Mouse (Mus musculus) 3T3-L1 (cell line): ENCODE measurements around the gene Ankrd2.
"Not testable (repeated sequence)": the region's sequence is repeated elsewhere in the genome, so short reads cannot be mapped to it uniquely, and the experiment has no call there.

Experiments
- DNase-seq: peaks from one replicate; pipeline ENCODE4 v3.0.0-alpha.2; 2015; ENCODE audit warnings: low read depth, low spot score

The Ankrd2 gene

DNA sequence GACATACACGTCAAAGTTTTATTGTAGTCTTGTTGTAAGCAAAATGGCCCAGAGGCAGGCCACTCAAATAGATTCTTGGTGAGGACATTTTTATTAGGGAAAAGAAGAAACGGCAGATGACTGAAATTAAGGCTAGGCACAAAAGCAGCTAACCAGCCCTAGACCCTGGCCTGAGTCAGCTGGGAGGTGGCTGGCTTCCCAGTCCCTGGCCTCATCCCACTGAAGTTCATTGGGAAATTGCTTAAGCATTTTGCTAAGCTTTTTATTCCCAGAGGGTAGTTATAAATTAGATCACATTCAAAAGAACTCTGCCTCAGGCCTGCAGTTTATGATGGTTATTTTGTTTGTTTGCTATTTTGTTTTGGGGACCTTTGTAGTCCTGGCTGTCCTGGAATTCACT lies 20.1 kb downstream of the Ankrd2 start:
- peak; percentile 77 for DNase-seq

DNA sequence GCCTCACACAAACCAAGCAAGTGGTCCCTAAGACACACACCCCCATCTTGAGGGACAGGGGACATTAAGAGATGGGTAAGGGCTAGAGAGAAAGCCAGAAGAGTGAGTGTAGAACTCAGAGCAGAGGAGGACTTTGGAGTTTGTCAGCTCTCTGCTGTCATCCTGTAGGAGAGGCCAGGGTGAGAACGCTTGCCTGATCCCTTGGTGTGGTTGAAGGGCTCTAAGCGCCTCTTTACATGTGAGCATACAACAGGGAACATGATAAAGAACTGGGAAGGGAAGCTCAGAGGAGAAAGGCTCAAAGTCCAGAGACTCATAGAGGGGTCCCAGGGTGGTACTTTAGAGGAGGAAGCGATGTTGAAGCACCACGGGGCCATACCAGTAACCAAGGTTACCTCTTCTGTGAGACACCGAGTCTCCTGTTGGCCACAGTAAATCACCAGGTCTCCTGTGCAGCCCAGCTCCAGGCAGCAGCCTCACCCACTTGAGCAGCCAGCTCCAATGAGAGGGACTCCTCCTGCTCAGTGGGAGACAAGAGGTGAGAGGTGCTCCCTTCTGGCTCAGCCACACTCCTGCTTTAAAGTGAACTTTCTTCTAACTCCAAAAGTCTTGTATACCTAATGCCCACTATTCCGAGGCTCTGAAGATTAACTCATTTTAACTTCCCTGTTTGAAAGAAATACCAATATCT lies 21.1 kb downstream of the Ankrd2 start:
- no peak for DNase-seq

DNA sequence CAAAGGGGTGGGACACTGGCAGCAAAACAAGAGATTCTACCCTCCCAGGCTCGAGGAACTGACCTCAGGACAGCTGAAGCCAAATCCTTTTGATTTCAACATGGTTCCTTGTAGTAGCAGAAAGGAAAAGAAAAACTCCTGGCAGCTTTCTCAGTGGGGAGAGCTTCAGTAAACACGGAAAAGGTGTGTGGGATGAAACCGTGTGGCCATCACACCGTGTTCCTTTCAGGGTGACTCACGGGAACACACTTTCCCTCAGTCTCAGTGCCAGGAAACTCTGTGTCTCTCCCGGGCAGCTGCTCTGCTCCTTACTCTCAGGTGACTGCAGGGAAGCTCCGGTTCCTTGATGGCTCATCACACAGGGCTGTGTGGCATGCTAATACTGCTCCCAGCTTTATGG lies 22.6 kb downstream of the Ankrd2 start:
- no peak for DNase-seq

DNA sequence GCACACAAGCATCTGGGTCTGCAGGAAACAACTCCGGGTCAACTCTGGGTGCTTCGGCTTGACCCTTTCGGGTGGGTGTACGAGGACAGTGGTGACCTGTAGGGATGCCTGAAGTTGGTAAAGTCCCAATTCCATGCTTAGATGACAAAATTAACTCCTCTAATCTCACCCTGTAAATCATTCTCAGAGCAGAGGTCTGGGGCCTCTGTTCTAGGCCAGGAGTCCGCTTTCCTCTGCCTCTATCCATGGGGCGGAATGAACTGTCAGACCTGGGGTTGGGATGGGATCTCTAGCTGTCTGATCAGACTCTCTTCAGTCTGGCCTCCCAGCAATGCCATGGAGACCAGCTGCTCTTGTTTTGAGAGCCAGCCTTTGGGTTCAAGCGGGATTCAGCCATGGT lies 25.6 kb downstream of the Ankrd2 start:
- DNase-seq = no peak

DNA sequence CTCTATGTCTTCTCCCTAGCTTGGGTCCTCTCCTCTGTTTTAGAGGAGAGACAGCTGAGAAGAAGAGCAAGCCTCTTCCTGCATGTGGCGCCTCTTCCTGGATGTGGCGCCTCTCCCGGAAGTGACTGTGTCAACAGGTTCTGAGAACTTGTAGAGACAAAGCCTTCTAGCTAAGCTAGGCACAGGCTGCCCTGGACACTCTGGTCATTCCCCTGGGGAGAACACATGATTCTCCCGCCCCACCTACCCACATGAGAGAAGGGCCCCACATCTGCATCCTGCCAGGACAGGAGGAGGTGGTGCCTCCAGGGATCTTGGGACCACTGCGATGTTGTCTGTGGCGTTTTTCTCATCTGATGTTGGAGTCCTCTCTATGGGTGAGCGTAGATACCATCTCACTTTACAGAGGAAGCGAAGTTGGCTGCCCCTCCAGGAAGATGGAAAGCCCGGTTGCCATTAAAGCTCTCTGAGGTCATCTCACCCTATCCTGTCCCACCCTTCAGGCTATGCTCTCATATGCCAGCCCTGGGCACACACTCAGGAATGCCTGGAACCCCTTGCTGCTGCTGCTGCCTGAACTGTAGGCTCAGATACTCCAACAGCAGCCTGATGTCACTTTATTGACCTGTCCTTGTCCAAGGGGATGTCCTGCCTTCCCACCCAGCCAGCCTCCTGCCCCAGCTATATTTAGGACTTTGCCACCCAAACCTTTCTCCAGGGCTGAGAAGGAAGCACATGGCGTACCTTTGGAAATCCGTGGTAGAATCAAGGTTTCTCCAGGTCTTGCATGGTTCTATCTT lies 32.8 kb downstream of the Ankrd2 start:
- DNase-seq = no peak

DNA sequence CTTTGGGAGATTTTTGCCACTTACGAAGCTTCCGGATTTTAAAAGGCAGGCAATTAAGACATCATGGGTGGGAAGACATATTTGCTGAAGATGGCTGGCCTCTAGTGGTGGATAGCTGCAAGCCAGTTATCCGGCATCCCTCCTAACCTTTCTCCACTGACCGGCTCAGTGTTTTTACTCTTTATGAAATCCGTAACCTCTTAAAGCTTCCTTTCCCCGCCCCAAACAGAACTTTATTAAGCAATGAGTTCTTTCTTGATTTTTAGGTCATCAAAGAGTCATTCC lies 33.4 kb downstream of the Ankrd2 start:
- DNase-seq = peak; percentile 63

DNA sequence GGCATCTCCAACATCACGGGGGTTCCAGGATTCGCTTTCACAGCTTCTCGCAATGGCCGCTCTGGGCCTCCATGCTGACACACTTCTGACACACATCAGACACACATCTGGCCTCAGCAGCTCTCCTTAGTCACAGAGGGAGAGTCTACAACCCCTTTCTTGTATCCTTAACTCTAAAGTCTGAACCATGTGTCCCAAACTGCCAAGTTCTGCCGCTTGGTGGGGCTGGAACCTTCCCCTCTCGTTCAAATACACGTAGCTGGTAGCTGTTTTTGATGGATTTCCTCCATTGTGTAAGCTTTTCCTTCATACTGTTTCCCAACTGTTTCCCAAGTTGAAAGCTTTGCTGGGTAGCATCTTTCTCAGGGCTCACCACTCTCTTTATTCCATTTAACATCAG lies 35.4 kb downstream of the Ankrd2 start:
- DNase-seq = peak; percentile 71

DNA sequence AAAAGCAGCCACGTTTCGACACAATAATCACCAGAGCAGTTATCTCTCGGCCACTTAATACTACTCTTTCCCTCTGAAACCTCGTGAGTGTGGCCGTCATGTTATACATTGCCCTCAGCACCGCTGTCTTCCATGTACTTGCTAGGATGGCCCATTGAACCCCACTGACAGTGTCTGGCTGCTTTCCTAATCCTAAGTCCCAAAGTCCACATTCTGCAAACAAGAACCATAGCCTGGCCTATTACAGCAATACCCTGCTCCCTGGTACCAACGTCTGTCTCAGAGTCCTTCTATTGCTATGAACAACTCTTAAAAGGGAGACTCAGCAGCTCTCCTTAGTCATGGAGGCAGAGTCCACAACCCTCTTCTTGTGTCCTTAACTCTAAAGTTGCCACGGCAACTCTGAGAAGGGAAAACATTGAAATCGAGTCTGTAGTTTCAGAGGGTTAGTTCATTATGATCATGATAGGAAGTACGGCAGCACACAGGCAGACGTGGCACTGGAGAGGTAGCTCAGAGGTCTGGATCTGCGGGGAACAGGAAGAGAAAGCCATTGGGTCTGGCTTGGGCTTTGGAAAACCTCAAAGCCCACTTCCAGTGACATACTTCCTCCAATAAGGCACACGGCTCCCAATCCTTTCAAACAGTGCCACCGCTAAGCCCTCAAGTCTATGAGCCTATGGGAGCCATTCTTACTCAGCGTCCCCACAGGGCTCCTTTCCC lies 36.2 kb downstream of the Ankrd2 start:
- no peak for DNase-seq

DNA sequence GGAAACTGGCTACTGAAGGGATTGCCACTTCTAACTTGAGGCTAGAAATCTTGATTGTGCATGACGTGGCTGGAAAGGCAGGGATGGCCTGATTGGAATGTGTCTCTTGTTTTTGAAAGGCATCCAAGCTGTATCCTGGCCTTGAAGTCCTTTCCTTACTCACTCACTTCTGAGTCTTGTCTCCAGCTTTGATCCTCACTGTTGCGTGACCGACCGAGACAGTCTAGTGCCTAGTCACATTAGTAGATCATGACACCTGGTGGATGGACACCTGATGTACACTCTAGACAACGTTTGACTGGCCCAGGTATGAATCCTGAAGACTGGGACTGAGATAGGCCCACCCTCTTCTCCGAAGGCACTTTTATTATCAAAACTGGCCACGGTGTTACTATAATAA lies 37.0 kb downstream of the Ankrd2 start:
- no peak for DNase-seq

DNA sequence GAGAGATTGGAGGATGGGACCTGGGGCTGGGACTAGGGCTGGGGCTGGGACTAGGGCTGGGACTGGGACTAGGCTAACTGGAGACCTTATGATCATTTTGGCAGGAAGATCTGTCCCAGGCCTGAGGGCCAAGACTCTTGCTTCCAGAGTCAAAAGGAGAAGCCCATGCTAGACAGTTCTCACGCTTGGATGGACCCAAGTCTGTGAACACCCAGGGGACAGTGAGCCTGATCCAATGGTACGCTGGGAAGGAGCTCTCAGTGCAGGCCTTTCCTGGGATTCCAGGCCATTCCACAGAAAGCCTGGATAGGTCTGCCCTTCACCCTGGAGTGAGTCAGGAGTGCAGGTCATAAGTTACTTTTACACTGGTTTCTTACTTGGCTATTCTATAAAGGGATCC lies 39.3 kb downstream of the Ankrd2 start:
- DNase-seq = no peak

DNA sequence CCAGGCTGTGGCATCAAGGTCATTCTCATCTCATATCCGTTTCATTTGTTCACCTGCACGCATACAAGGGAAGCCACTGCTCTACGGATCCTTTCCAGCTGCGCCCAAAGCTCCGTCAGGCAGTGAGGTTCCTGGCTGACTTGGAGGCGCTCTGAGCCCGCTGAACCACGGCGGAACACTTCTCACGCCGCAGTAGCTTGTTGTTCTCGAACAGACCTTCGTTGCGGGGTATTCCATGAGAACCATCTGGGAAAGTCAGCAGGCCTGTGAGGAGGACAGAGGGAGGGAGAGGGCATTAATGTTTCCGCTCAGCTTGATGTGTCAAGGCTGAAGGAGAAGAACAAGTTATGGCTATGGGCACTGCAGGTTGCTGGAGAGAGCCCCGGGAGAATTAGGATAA lies 40.2 kb downstream of the Ankrd2 start:
- no peak for DNase-seq

DNA sequence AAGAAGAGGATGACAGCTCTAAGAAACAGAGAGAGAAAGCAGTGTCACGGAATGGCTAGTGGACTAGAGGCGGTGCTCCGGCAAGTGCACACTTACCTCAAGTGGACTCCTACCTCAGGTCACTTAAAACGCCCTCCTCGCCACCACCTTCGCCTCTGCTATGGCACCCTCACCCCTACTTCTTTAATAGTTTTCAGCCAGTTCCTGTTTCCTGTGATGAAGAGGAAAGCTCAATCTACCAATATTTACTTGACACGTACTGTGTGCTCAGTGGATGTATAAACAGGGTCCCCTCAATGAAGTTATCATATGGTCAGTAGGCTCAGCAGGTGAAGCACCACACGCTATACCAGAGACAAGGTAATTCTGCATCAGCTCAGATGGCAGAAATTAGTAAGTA lies 42.8 kb downstream of the Ankrd2 start:
- no peak for DNase-seq

DNA sequence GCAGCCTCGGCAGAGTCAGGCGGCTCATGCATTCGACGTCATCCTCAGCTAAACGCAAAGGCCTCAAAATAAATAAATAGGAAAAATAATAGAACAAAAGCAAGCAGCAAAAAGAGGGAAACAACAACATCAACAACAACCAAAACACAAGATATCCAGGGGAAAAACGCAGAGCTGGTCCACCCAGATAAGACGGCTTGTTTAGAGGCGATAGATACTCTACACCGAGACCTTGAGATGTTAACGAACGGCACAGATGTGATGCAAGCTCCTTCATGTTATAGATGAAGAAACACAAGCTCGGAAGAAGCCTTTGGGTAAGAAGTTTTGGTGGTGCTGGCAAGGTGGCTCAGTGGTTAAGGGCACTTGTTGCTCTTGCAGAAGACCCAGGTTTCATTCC lies 43.2 kb downstream of the Ankrd2 start:
- no peak for DNase-seq

DNA sequence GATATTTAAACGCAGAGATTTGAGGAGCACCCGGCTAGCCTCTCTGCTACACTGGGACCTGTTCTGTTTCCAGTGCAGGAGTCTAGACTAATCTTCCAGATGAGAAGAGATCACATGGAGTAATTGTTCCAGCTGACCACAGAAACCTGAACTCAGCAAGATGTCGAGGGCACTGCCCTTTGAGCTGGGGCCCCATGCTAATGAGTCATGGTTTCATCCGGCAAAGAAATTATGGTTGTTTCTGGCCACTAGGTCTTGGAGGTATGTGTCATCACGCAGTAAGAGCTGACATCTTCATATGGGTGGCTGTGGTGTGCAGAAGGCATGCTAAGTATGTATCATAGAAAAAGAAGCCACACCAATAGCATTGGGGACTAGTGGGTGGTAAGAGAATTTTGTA lies 44.1 kb downstream of the Ankrd2 start:
- peak; percentile 97 for DNase-seq

DNA sequence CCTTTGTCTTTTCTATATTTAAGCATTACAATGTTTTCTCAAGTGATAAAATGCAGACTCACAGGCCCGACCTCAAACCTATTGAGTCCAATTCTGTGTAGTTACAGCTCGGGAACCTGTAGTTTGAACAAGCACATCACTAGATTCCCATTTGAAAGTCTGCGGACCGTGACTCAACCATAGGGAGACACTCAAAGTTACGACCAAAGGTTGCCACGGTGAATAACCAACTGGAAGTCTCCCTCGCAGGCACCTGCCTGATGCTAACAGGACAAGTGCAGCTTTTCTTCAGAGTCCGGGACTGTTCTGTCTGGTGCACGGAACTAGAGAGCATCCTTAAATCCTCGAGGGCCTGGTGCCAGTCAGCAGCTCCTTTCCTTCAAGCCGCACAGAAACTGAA lies 44.7 kb downstream of the Ankrd2 start:
- DNase-seq = no peak

DNA sequence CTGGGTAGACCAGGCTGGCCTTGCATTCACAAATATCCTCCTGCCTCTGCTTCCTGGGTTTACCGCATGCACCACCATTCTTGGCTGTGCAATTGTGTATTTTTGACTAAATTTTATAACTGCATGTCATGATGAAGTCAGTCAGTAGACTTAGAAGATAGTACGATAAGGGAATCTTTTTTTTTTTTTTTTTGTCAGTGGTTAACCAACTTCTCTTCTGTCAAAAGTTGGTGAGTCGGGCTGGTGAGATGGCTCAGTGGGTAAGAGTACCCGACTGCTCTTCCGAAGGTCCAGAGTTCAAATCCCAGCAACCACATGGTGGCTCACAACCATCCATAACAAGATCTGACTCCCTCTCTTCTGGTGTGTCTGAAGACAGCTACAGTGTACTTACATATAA lies 45.8 kb downstream of the Ankrd2 start:
- DNase-seq = not testable (repeated sequence)

DNA sequence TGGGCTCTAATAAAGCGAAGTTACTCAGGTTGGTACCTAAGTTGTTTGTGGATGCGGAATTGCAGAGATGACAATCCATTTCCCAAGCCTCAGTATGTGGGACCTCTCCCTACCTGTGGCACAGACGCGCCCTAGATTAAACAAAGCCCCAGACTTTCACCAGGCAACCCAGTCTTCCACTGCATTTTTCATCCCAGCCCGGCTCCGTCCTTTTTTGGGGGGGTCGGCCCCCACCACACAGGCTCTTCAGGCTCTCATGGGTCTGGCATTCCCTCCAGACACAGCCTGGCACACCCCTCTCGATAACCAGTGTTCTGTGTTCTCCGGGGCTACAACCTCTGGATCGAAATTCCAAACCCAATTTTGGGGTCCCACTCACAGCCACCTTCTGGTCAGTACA lies 49.9 kb downstream of the Ankrd2 start:
- DNase-seq = no peak

DNA sequence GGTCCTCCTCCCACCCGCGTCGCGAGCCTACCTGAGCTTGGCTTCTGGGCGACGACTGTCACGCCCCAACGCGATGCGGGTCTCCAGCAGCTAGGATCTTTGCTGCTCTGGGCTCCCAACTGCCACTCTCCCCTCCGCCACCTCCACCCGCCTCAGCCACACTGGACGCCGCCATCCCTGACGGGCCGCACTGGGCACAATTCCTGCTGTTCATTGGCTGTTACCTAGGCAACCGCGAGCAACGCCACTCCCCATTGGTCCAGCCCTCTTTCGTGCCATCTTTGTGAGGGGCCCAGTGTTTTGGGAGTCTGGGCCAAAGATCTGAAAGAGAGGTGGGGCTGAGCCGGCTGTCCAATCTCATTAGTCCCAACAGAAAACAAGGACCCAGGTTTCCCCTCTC lies 50.4 kb downstream of the Ankrd2 start, which contains the start of gene Morn4:
TSS of gene Morn4 (minus strand) at position 192 of the 400 bp plus-strand sequence.
- peak; percentile 97 for DNase-seq

DNA sequence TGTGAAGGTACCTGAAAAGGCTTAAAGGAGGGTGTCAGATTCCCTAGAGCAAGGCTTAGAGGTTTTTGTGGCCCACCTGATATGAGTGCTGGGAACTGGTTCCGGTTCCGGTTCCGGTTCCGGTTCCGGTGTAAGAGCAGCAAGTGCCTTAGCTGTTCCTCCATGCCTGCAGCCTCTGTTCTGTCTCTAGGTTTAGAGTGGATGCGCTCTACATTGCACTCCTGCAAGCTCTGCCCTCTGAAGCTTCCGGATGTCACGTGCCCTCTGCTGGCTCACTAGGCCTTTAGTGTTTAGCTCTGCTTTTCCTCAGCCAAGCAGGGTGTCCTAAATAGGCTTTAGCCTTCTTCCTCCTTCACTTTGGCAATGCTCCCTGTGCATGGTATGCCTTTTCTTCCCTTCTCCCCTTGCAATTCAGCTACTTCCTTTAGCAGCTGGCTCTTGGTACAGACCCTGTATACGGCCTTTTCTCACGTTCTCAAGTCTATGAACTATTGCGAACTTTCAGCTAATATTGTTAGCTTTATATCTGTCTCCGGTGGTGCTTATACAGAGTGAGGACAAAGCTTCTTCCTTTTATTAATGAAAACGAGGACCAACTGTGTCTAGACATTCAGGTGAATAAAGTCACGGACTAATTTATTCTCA lies 53.4 kb downstream of the Ankrd2 start:
- peak; percentile 66 for DNase-seq

DNA sequence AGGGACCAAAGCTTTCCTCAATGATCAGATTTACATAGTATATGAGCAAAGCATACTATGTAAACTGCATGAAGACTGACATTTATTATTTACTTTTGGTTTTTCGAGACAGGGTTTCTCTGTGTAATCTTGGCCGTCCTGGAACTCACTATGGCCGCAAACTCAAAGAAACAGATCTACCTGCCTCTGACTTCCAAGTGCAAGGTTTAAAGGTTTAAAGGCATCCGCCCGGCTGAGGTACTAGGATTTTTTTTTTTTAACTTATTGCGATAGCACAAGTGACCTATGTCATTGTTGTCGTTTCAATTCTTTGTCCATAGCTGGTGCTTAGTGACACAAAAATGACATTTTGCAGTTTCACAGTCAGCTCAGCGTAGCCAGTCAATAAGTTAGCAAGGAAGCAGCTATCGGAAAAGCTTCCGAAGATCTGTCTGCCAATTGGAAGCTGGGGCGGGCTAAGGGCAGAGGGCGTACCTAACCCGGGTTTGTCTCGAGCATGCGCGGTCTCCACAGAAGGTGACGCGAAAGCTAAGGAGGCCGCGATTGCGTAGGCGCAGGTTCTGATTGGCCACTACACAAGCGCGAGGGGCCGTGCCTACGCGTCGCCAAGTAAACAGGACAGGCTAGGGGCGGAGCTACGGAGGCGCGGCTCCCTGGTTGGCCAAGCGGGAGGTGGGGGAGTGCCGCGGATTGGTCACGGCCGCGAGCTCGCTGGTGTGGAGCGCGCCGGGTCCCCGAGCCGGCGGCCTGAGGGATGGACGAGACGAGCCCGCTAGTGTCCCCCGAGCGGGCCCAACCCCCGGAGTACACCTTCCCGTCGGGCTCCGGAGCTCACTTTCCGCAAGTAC lies 54.2 kb downstream of the Ankrd2 start, which contains the start of gene Pi4k2a:
TSS of gene Pi4k2a (plus strand) at position 723 of the 848 bp plus-strand sequence.
- peak; percentile 100 for DNase-seq

DNA sequence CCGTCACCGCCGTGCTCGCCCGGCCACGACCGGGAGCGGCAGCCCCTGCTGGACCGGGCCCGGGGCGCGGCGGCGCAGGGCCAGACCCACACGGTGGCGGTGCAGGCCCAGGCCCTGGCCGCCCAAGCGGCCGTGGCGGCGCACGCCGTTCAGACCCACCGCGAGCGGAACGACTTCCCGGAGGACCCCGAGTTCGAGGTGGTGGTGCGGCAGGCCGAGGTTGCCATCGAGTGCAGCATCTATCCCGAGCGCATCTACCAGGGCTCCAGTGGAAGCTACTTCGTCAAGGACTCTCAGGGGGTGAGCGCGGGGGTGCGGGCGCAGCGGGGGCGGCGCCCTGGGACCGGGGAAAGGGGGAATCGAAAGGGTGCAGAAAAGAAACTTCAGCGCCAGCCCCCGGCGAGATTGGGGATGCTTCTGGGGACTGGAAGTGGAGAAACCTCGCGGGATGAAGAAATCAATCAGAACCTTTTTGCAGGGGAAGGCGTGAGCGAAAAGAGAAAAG lies 54.9 kb downstream of the Ankrd2 start:
- DNase-seq = peak; percentile 78
